Mouse (Mus musculus) induced T-regulatory cell, adult 2 months (primary cell): ENCODE measurements around the gene Xxylt1.

ENCODE experiments used
- DNase-seq: peaks from one replicate; pipeline ENCODE4 v3.0.0-alpha.2; 2012; ENCODE audit warnings: low read depth

The Xxylt1 gene

GRCm38 (mm10) chr16:30948636-30949035 lies 132.6 kb downstream of the Xxylt1 start:
- no peak for DNase-seq

- DNase-seq: peak; percentile 46
Measured at GRCm38 (mm10) chr16:30948216-30948615, 133.0 kb downstream of the Xxylt1 start.

GRCm38 (mm10) chr16:30944886-30945285 lies 136.3 kb downstream of the Xxylt1 start:
- no peak for DNase-seq

- DNase-seq: no peak
Measured at GRCm38 (mm10) chr16:30943919-30944318, 137.3 kb downstream of the Xxylt1 start.

GRCm38 (mm10) chr16:30940699-30941098 lies 140.5 kb downstream of the Xxylt1 start:
- peak; percentile 62 for DNase-seq

- peak; percentile 18 for DNase-seq
Measured at GRCm38 (mm10) chr16:30939903-30940302, 141.3 kb downstream of the Xxylt1 start.

GRCm38 (mm10) chr16:30939210-30939609 lies 142.0 kb downstream of the Xxylt1 start:
- DNase-seq: no peak

- DNase-seq: no peak
Measured at GRCm38 (mm10) chr16:30938664-30939063, 142.6 kb downstream of the Xxylt1 start.

- no peak for DNase-seq
Measured at GRCm38 (mm10) chr16:30937665-30938064, 143.6 kb downstream of the Xxylt1 start.

GRCm38 (mm10) chr16:30936471-30936870 lies 144.8 kb downstream of the Xxylt1 start:
- no peak for DNase-seq

GRCm38 (mm10) chr16:30936012-30936461 lies 145.2 kb downstream of the Xxylt1 start:
- no peak for DNase-seq

GRCm38 (mm10) chr16:30934967-30935690 lies 146.1 kb downstream of the Xxylt1 start:
- DNase-seq: no peak

- no peak for DNase-seq
Measured at GRCm38 (mm10) chr16:30934205-30934780, 146.9 kb downstream of the Xxylt1 start.

- DNase-seq: no peak
Measured at GRCm38 (mm10) chr16:30933366-30933765, 147.9 kb downstream of the Xxylt1 start.

- DNase-seq: no peak
Measured at GRCm38 (mm10) chr16:30932791-30933190, 148.4 kb downstream of the Xxylt1 start.

- no peak for DNase-seq
Measured at GRCm38 (mm10) chr16:30932196-30932595, 149.0 kb downstream of the Xxylt1 start.

GRCm38 (mm10) chr16:30929165-30929564 lies 152.1 kb downstream of the Xxylt1 start:
- DNase-seq: no peak

GRCm38 (mm10) chr16:30928076-30928750 lies 153.0 kb downstream of the Xxylt1 start:
- DNase-seq: no peak

GRCm38 (mm10) chr16:30925496-30925895 lies 155.7 kb downstream of the Xxylt1 start:
- no peak for DNase-seq

- no peak for DNase-seq
Measured at GRCm38 (mm10) chr16:30923899-30924298, 157.3 kb downstream of the Xxylt1 start.

GRCm38 (mm10) chr16:30922548-30922947 lies 158.7 kb downstream of the Xxylt1 start:
- DNase-seq: no peak

- DNase-seq: no peak
Measured at GRCm38 (mm10) chr16:30918866-30919265, 162.4 kb downstream of the Xxylt1 start.

- DNase-seq: no peak
Measured at GRCm38 (mm10) chr16:30916931-30917330, 164.3 kb downstream of the Xxylt1 start.
